ENCODE assay signal across 8 mouse cellular contexts in genomic region chr19:8774086-8774835, GRCm38 (mm10). TPM values are rescaled to one million over a fixed set of nuclear protein-coding genes. Genes with fewer than 3 reads are reported as not detected.
A peak's percentile ranks its signal among the peaks of the same experiment; 100 is the strongest.
DNase-seq lines count a peak whose midpoint lies in the region; ATAC-seq lines count a peak whose summit lies in the region.

TSS of gene Tmem179b (minus strand) at chr19:8774467.

- H3K9me3 ChIP-seq in forebrain, embryonic 10.5 days, result no peaks in the 10 kb centered on the region
- no peaks in the 10 kb centered on the region for H3K9me3 ChIP-seq in heart, embryonic 15.5 days (replicated peaks)
- no peaks in the 10 kb centered on the region for H3K9me3 ChIP-seq in liver, embryonic 15.5 days (replicated peaks)
- H3K9me3 ChIP-seq in neural tube, embryonic 12.5 days, result no peaks in the 10 kb centered on the region

- peak within 1 kb of the TSS; percentile 91 for H3K4me2 ChIP-seq in heart, embryonic 15.5 days
- H3K4me2 ChIP-seq in liver, embryonic 15.5 days, result peak within 1 kb of the TSS; percentile 92
- peak within 1 kb of the TSS; percentile 94 for H3K4me2 ChIP-seq in neural tube, embryonic 12.5 days (replicated peaks)

- H3K9ac ChIP-seq in heart, embryonic 15.5 days, result peak within 1 kb of the TSS; percentile 96
- peak within 1 kb of the TSS; percentile 97 for H3K9ac ChIP-seq in liver, embryonic 15.5 days
- peak within 1 kb of the TSS; percentile 93 for H3K9ac ChIP-seq in neural tube, embryonic 12.5 days

- no peaks in the 10 kb centered on the region for H3K27me3 ChIP-seq in forebrain, embryonic 10.5 days (ENCODE audit: poor library complexity, severe bottlenecking)
- H3K27me3 ChIP-seq in heart, embryonic 15.5 days, result no peaks in the 10 kb centered on the region
- no peaks in the 10 kb centered on the region for H3K27me3 ChIP-seq in liver, embryonic 15.5 days
- H3K27me3 ChIP-seq in neural tube, embryonic 12.5 days (replicated peaks), result no peaks in the 10 kb centered on the region

- WGBS in forebrain, embryonic 10.5 days, result under 1% methylated on average over 68 of the region's 68 CpGs
- WGBS in heart, embryonic 15.5 days, result under 1% methylated on average over 62 of the region's 68 CpGs
- under 1% methylated on average over 68 of the region's 68 CpGs for WGBS in liver, embryonic 15.5 days (ENCODE audit: insufficient replicate concordance)
- WGBS in neural tube, embryonic 12.5 days, result under 1% methylated on average over 68 of the region's 68 CpGs

- H3K4me3 ChIP-seq in forebrain, embryonic 10.5 days, result peak within 1 kb of the TSS; percentile 88
- H3K4me3 ChIP-seq in heart, embryonic 15.5 days, result peak within 1 kb of the TSS; percentile 89
- peak within 1 kb of the TSS; percentile 88 for H3K4me3 ChIP-seq in liver, embryonic 15.5 days (replicated peaks)
- peak within 1 kb of the TSS; percentile 72 for H3K4me3 ChIP-seq in neural tube, embryonic 12.5 days

- H3K36me3 ChIP-seq in forebrain, embryonic 10.5 days (replicated peaks), result peaks cover 72% of the 10 kb centered on the region
- peaks cover 28% of the 10 kb centered on the region for H3K36me3 ChIP-seq in heart, embryonic 15.5 days
- peaks cover 44% of the 10 kb centered on the region for H3K36me3 ChIP-seq in liver, embryonic 15.5 days (replicated peaks)
- peaks cover 36% of the 10 kb centered on the region for H3K36me3 ChIP-seq in neural tube, embryonic 12.5 days

- ATAC-seq in CD4-positive, CD25-positive, alpha-beta regulatory T cell, adult 4 months, result peak; percentile 86
- ATAC-seq in heart, embryonic 15.5 days (replicated peaks; ENCODE audit: insufficient number of reproducible peaks, insufficient read depth, low FRiP score, low read depth), result peak; percentile 88
- peak; percentile 88 for ATAC-seq in liver, embryonic 15.5 days (ENCODE audit: insufficient read depth)
- peak; percentile 92 for ATAC-seq in neural tube, embryonic 12.5 days (ENCODE audit: low FRiP score, low read depth)

- peak within 1 kb of the TSS; percentile 98 for H3K27ac ChIP-seq in forebrain, embryonic 10.5 days
- peak within 1 kb of the TSS; percentile 100 for H3K27ac ChIP-seq in heart, embryonic 15.5 days
- H3K27ac ChIP-seq in liver, embryonic 15.5 days (replicated peaks), result peak within 1 kb of the TSS; percentile 99
- peak within 1 kb of the TSS; percentile 98 for H3K27ac ChIP-seq in neural tube, embryonic 12.5 days

- peak; percentile 96 for DNase-seq in c-Kit-negative CD71-positive TER-119-positive erythroid progenitor cells, embryonic 14.5 days (ENCODE audit: low read depth, low spot score)
- DNase-seq in forebrain, embryonic 10.5 days (ENCODE audit: extremely low spot score, low spot score), result peak; percentile 97
- peak; percentile 96 to 98 for DNase-seq in kidney, postnatal 36 days
- peak; percentile 88 for DNase-seq in telencephalon, adult 2 months (ENCODE audit: low read depth, low spot score)

- peaks cover 52% of the 10 kb centered on the region for H3K4me1 ChIP-seq in forebrain, embryonic 10.5 days
- H3K4me1 ChIP-seq in heart, embryonic 15.5 days (replicated peaks), result peaks cover 30% of the 10 kb centered on the region
- peaks cover 51% of the 10 kb centered on the region for H3K4me1 ChIP-seq in liver, embryonic 15.5 days (replicated peaks)
- peaks cover 33% of the 10 kb centered on the region for H3K4me1 ChIP-seq in neural tube, embryonic 12.5 days

RNA-seq across cellular contexts. Expression of gene Tmem179b, which starts in this region (rescaled TPM):
- 100 to 1,000 TPM in 1 of 2 experiments, 10 to 100 TPM in 1; 85.6 to 101 TPM for polyA plus RNA-seq in CD4-positive, CD25-positive, alpha-beta regulatory T cell, adult 4 months (2017; shearing (Covaris generic))
- 47.4 and 49.5 TPM in 2 replicates for polyA plus RNA-seq in forebrain, embryonic 10.5 days (2016; fragmentation: Nextera tagmentation; extraction: Ambion mirVana)
- 47.6 and 60.3 TPM in 2 replicates for polyA plus RNA-seq in heart, embryonic 15.5 days (2015; fragmentation: Nextera tagmentation; extraction: Ambion mirVana)
- 90.5 and 96.9 TPM in 2 replicates for polyA plus RNA-seq in liver, embryonic 15.5 days (2015; fragmentation: Nextera tagmentation; extraction: Ambion mirVana)
- 37.2 and 39.0 TPM in 2 replicates for polyA plus RNA-seq in neural tube, embryonic 12.5 days (2016; fragmentation: Nextera tagmentation; extraction: Ambion mirVana)

Comparison
In these comparisons a context has a peak if more than half of its experiments do, and no peak if none do; other contexts are left out.
1. Peak in every context shown above with its lines: DNase-seq, ATAC-seq, H3K4me3 ChIP-seq and H3K27ac ChIP-seq.